Mouse (Mus musculus): ENCODE measurements around the gene Slc30a10.

The Slc30a10 gene

GRCm38 (mm10) chr1:185454575-185454954 lies at the start of gene Slc30a10:
Slc30a10 (plus strand) TSS chr1:185454848.
- DNase-seq: no peak

- DNase-seq: peak; percentile 83
Observed at GRCm38 (mm10) chr1:185405921-185406320, 48.7 kb upstream of the Slc30a10 start.

GRCm38 (mm10) chr1:185409831-185410230 lies 44.8 kb upstream of the Slc30a10 start:
- DNase-seq: no peak

- DNase-seq: peak; percentile 78
Observed at GRCm38 (mm10) chr1:185418011-185418410, 36.6 kb upstream of the Slc30a10 start.

GRCm38 (mm10) chr1:185419805-185420204 lies 34.8 kb upstream of the Slc30a10 start:
- DNase-seq: no peak

GRCm38 (mm10) chr1:185420776-185421175 lies 33.9 kb upstream of the Slc30a10 start:
- no peak for DNase-seq

- no peak for DNase-seq
Observed at GRCm38 (mm10) chr1:185426583-185426982, 28.1 kb upstream of the Slc30a10 start.

- DNase-seq: no peak
Observed at GRCm38 (mm10) chr1:185430488-185430887, 24.2 kb upstream of the Slc30a10 start.

GRCm38 (mm10) chr1:185431245-185431997 lies 23.2 kb upstream of the Slc30a10 start:
- no peak for DNase-seq

- DNase-seq: no peak
Observed at GRCm38 (mm10) chr1:185431998-185432317, 22.7 kb upstream of the Slc30a10 start.

- DNase-seq: no peak
Observed at GRCm38 (mm10) chr1:185433112-185433511, 21.5 kb upstream of the Slc30a10 start.

GRCm38 (mm10) chr1:185438841-185439580 lies 15.6 kb upstream of the Slc30a10 start:
- no peak for DNase-seq

- DNase-seq: no peak
Observed at GRCm38 (mm10) chr1:185441703-185442472, 12.8 kb upstream of the Slc30a10 start.

GRCm38 (mm10) chr1:185448936-185449335 lies 5.7 kb upstream of the Slc30a10 start:
- no peak for DNase-seq

- DNase-seq: no peak
Observed at GRCm38 (mm10) chr1:185449727-185450126, 4.9 kb upstream of the Slc30a10 start.

- no peak for DNase-seq
Observed at GRCm38 (mm10) chr1:185451077-185451476, 3.6 kb upstream of the Slc30a10 start.

- DNase-seq: no peak
Observed at GRCm38 (mm10) chr1:185451495-185451894, 3.2 kb upstream of the Slc30a10 start.

GRCm38 (mm10) chr1:185452461-185452860 lies 2.2 kb upstream of the Slc30a10 start:
- DNase-seq: no peak

- DNase-seq: no peak
Observed at GRCm38 (mm10) chr1:185454144-185454543, 504 bp upstream of the Slc30a10 start.

- DNase-seq: no peak
Observed at GRCm38 (mm10) chr1:185454955-185455701, 480 bp downstream of the Slc30a10 start.

GRCm38 (mm10) chr1:185456327-185456726 lies 1.7 kb downstream of the Slc30a10 start:
- no peak for DNase-seq

GRCm38 (mm10) chr1:185460096-185460495 lies 5.4 kb downstream of the Slc30a10 start:
- DNase-seq: no peak

GRCm38 (mm10) chr1:185462889-185463288 lies 8.2 kb downstream of the Slc30a10 start:
- DNase-seq: no peak

Data from heart, adult 11 months (tissue).